Mouse (Mus musculus) embryonic fibroblast, embryonic 13.5 days (primary cell): ENCODE results near the gene D10Wsu102e. TPM values are rescaled to one million over a fixed set of nuclear protein-coding genes. Genes with fewer than 3 reads are reported as not detected.

ENCODE experiments used
- H3K27ac ChIP-seq: 2 replicates; pipeline ENCODE4 v1.5.1; 2012; ENCODE audit warnings: low read length, control low read depth, inconsistent platforms; ENCODE audit not compliant: insufficient read depth
- H3K4me1 ChIP-seq: 2 replicates; pipeline ENCODE4 v1.6.1; 2011; ENCODE audit warnings: low read length; ENCODE audit not compliant: control insufficient read depth, insufficient read depth
- H3K4me3 ChIP-seq: 2 replicates; pipeline ENCODE4 v1.5.1; 2011; ENCODE audit warnings: mild to moderate bottlenecking, control low read depth, low read length; ENCODE audit not compliant: insufficient read depth
- CTCF ChIP-seq: IDR thresholded peaks from 2 replicates; pipeline ENCODE4 v1.5.1; 2011; ENCODE audit warnings: mild to moderate bottlenecking, control low read depth, low read length, moderate library complexity, borderline replicate concordance; ENCODE audit not compliant: insufficient read depth
- POLR2A ChIP-seq: IDR thresholded peaks from 2 replicates; pipeline ENCODE4 v1.6.1; 2011; ENCODE audit warnings: low read depth, mild to moderate bottlenecking, control low read depth, low read length, moderate library complexity
- polyA plus RNA-seq: library from polyadenylated mRNA; stranded (reverse); fragments of >200 nt; gene quantifications from 2 replicates; pipeline ENCODE4 v1.2.4, GENCODE M21; 2011; ENCODE audit warnings: low read depth; ENCODE audit not compliant: missing spikeins, insufficient read length

Gene D10Wsu102e
- polyA plus RNA-seq, 1 experiment: 1.1 TPM

DNA sequence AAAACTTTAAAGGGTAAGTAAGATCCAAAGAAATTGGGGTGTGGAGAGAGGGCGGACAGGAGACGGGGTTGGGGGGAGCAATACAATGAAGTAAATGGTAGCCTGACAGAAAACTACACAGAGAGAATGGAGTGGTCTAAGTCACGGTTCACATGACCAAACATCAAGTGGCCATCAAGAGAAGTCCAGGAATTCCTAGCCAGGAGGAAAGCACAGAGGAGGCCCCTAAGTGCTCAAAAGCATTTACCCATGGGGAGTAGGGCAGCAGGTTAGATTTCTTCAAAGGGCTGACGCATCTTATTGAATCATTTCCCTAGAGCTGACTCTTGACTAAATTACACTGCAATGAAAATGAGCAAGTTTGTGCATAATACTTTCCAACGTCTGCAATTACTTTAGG lies 31.2 kb upstream of the D10Wsu102e start:
- Histone ChIP-seq H3K4me1 (no peaks in the 10 kb centered on the region), H3K27ac (no peak overlapping the region), H3K4me3 (no peak overlapping the region)
- TF ChIP-seq CTCF (no peak), POLR2A (no peak)

DNA sequence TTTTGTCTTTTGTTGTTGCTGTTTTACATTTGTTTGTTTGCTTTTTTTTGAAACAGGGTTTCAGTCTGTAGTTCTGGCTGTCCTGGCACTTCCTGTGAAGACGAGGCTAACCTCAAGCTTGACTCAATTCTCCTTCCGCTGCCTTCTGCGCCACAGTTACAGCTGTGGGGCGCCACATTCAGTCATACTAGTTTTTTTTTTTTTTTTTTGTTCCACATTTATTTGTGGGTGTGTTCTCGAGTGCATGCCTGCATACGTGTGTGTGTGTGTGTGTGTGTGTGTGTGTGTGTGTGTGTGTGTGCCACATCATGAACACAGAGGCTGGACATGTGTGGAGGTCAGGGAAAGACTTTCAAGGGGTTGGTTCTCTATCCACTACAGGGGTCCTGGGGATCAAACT lies 29.7 kb upstream of the D10Wsu102e start:
- no peak for TF ChIP-seq POLR2A
- no peak for TF ChIP-seq CTCF
- H3K4me1 ChIP-seq: no peaks in the 10 kb centered on the region
- no peak overlapping the region for H3K27ac ChIP-seq
- no peak overlapping the region for H3K4me3 ChIP-seq

DNA sequence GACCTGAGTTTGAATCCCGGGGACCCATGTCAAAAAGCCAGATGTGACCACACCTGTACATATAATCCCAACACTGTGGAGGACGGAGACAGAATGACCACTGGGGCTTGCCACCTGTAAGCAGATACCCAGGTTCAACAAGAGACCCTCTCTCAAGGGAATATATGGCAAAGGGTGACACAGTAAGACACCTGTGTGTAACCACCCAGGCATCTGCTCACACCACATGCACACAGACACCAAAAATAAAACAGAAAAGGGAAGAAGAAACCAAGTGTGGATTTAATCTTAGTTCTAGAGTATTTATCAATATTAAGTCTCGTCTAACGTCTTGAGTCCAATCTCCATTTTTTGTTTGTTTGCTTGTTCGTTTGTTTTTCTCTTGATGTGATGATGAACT lies 28.2 kb upstream of the D10Wsu102e start:
- Histone ChIP-seq H3K4me1 (0 out of 2 replicates have a peak, but pooled peaks cover 1% of the 10 kb centered on the region), H3K27ac (no peak overlapping the region), H3K4me3 (no peak overlapping the region)
- TF ChIP-seq CTCF (no peak), POLR2A (no peak)

DNA sequence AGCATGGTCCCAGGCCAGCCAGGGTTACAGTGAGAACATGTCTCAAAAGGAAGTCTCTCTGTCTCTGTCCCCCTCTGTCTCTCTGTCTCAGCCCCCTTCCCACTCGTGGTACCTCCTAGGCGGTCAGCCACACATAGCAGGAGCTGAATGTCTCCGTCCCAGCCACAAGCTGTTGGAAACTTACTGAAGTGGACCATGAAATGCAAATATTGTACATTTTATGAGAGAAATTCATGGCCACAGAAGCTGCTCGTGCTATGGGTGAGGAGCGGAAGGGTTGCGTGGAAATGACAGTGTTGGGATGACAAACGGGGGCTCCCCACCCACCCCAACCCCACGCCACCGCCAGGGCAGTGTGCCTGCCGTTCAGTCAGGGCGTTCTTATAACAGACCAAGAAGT lies 27.4 kb upstream of the D10Wsu102e start:
- no peak overlapping the region for H3K27ac ChIP-seq
- TF ChIP-seq CTCF (no peak), POLR2A (no peak)
- H3K4me1 ChIP-seq: 0 out of 2 replicates have a peak, but pooled peaks cover 1% of the 10 kb centered on the region
- H3K4me3 ChIP-seq: no peak overlapping the region

DNA sequence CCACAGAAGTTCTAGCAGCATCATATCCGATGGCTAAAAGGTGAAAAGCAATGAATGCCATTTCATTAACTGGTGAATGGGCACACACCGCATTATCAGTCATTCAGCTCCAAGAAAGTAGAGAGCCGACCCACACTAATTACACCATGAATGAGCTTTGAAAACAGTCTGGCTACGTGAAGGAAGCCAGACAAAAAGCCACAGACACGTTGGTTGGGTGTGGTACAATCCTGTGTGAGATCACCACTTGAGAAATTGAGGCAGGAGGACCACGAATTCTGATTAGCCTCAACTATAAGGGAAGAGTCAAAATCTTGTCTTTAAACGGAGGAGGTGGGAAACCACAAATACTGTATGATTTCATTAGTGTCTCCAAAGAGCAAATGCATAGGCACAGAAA lies 23.7 kb upstream of the D10Wsu102e start:
- no peak for TF ChIP-seq POLR2A
- TF ChIP-seq CTCF: no peak
- Histone ChIP-seq H3K27ac (no peak overlapping the region), H3K4me1 (0 out of 2 replicates have a peak, but pooled peaks cover 1% of the 10 kb centered on the region), H3K4me3 (no peak overlapping the region)

GRCm38 (mm10) chr10:83337159-83337951 lies 22.7 kb upstream of the D10Wsu102e start, which contains the start of gene Slc41a2:
Gene Slc41a2, minus strand, starts transcription at chr10:83337882.
- Histone ChIP-seq H3K4me1 (0 out of 2 replicates have a peak, but pooled peaks cover 1% of the 10 kb centered on the region), H3K4me3 (peak within 1 kb of the TSS; percentile 61), H3K27ac (peak within 1 kb of the TSS; percentile 55)
- TF ChIP-seq POLR2A: peak; percentile 83
- no peak for TF ChIP-seq CTCF

DNA sequence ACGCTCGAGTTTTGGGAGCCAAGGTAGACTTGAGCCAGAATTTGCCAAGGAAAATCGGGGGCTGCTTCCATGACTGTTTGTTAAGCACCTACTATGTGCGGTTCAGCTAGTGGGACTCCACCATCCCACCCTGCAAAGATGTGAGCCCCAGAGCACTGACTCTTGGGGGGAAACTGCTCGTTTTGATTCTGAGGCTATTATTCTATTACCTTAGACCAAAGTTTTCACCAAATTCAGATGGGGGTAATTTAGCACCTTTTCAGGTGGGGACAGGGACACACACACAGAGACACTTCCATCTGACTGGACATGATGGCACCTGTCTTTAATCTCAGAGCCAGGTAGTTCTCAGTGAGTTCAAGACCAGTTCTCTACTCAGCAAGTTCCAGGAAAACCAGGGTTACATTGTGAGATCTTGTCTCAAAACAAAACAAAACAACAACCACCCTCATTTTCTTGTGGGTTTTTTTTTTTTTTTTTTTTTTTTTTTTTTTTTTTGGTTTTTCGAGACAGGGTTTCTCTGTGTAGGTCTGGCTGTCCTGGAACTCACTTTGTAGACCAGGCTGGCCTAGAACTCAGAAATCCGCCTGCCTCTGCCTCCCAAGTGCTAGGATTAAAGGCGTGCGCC lies 21.9 kb upstream of the D10Wsu102e start:
- H3K27ac ChIP-seq: no peak overlapping the region
- no peak for TF ChIP-seq CTCF
- no peak for TF ChIP-seq POLR2A
- H3K4me3 ChIP-seq: peak overlapping the region; percentile 48
- H3K4me1 ChIP-seq: 0 out of 2 replicates have a peak, but pooled peaks cover 1% of the 10 kb centered on the region

DNA sequence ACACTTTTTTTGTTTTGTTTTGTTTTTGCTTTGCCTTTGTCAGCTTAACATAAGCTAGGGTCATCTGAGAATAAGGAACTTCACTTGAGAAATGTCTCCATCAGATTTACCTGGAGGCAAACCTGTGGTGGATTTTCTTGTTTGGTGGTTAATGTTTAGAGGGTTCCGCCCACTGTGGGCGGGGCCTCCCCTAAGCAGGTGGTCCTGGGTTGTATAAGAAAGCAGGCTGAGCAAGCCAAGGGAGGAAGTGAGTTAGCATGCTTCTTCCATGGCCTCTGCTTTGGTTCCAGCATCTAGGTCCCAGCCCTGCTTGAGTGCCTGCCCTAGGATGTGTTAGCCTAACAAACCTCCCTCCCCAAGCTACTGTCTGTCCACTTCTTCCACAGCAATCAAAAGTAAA lies 18.8 kb upstream of the D10Wsu102e start:
- peaks cover 8% of the 10 kb centered on the region for H3K4me1 ChIP-seq
- TF ChIP-seq POLR2A (no peak), CTCF (no peak)
- H3K27ac ChIP-seq: no peak overlapping the region
- no peak overlapping the region for H3K4me3 ChIP-seq

- H3K27ac ChIP-seq: no peak overlapping the region
- no peak overlapping the region for H3K4me3 ChIP-seq
- H3K4me1 ChIP-seq: peaks cover 6% of the 10 kb centered on the region
- TF ChIP-seq CTCF (no peak), POLR2A (no peak)
Measured at GRCm38 (mm10) chr10:83343171-83343570, 16.9 kb upstream of the D10Wsu102e start.

DNA sequence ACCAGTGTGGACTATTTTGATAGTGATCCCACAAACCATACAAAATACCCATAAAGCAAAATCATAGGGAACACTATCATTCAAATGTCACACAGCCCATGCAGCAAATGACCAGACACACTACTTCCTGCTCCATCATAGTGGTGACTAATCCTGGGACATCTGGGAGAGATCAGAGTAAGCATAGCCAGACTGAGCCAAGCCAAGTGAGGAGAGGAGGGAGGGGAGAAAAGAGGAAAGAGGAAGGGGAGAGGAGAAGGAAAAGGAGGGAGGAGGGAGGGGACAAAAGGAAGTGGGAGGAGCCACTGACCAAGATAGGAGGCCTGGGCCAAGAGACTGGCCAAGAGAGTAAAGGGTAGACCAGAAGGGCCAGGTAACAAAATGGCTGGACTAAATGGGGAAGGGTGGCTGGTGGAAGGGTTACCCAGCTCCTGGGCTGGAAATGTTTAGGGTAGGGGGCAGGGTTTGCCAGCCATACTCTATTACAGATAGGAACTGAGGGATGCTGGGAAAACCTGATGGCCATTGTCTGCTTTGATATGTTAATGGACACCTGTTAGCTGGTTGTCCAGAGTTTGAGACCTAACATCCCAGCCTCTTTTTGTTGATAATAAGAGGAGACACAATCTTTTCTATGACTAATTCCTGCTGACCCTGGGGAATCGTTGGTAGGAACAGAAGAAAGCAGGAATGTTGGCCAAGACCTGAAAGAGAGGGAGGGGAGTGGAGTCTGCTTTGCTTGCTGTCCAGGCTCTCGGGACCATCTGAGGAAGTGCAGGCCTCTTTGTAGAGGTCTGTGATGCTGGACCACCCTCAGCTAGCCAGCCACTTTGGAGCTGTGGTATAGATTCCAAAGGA lies 16.0 kb upstream of the D10Wsu102e start:
- no peak overlapping the region for H3K27ac ChIP-seq
- no peak overlapping the region for H3K4me3 ChIP-seq
- H3K4me1 ChIP-seq: peaks cover 6% of the 10 kb centered on the region
- TF ChIP-seq POLR2A (no peak), CTCF (no peak)
